Mouse (Mus musculus): ENCODE measurements around the gene Sfrp4.

DNA sequence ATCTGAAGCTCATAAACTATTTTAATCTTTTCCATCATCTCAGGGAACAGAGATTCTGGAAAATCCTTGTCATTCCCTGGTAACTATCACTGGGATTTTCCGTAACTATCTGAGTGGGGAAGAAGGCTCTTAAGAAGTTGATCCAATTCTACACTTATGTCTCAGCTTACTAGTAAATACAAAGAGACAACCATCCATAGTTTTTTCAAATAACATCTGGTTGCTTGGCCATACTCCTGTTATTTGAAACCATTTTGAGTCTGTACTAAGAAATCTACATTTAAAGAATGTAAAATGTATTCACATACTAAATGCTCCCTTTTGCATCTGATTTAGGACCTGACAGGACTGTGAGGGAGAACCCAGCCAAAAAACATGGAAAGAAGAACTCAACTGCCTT, 9.5 kb upstream of the Sfrp4 start:
- TF ChIP-seq CTCF (IDR thresholded peaks at IDR 0.05; ENCODE audit: low read depth): no peak
- TF ChIP-seq EP300 (IDR thresholded peaks at IDR 0.05; ENCODE audit: low read depth): no peak

Measured in heart, postnatal 0 days (tissue).